Mouse (Mus musculus) G1E (cell line): ENCODE results near the gene Slc22a18. TPM values are rescaled to one million over a fixed set of nuclear protein-coding genes. Genes with fewer than 3 reads are reported as not detected.

Experiments used
- ATAC-seq: 2 replicates; pipeline ENCODE4 v1.8.0; 2016; ENCODE audit warnings: mild to moderate bottlenecking; ENCODE audit not compliant: insufficient number of reproducible peaks, poor library complexity, low FRiP score, severe bottlenecking; ENCODE audit errors: extremely low read depth
- DNase-seq: peaks from one replicate; pipeline ENCODE4 v3.0.0; 2012; ENCODE audit warnings: low spot score
- H3K27me3 ChIP-seq: 2 replicates; pipeline ENCODE4 v1.6.1; 2012; ENCODE audit warnings: mild to moderate bottlenecking, low read length, inconsistent platforms; ENCODE audit not compliant: insufficient read depth
- H3K36me3 ChIP-seq: replicated peaks from 2 replicates; pipeline ENCODE3; 2012; ENCODE audit warnings: mild to moderate bottlenecking, inconsistent platforms
- H3K4me1 ChIP-seq: 2 replicates; pipeline ENCODE4 v1.6.1; 2012; ENCODE audit warnings: low read depth, low read length, inconsistent platforms, mixed read lengths; ENCODE audit not compliant: insufficient read depth
- H3K4me3 ChIP-seq: 2 replicates; pipeline ENCODE4 v1.5.1; 2012; ENCODE audit warnings: low read depth, mild to moderate bottlenecking, inconsistent platforms, low read length, moderate library complexity, mixed read lengths
- H3K9me3 ChIP-seq: replicated peaks from 2 replicates; pipeline ENCODE4 v1.6.1; 2012; ENCODE audit warnings: inconsistent platforms
- CTCF ChIP-seq: IDR thresholded peaks from 2 replicates; pipeline ENCODE4 v1.5.1; 2012; ENCODE audit warnings: low read depth, low read length, inconsistent platforms, mixed read lengths
- GATA1 ChIP-seq: IDR thresholded peaks from 2 replicates; pipeline ENCODE4 v1.6.1; 2012; ENCODE audit warnings: borderline replicate concordance, low read length, inconsistent platforms, mixed read lengths
- GATA2 ChIP-seq: IDR thresholded peaks from 2 replicates; pipeline ENCODE4 v1.6.1; 2012; ENCODE audit warnings: low read depth, low read length, inconsistent platforms, borderline replicate concordance
- POLR2AphosphoS5 ChIP-seq: IDR thresholded peaks from 2 replicates; pipeline ENCODE4 v1.6.1; 2012; ENCODE audit warnings: low read depth, low read length, inconsistent platforms; ENCODE audit not compliant: insufficient replicate concordance
- TAL1 ChIP-seq: conservative IDR thresholded peaks from 2 replicates; pipeline ENCODE4 v1.6.1; 2012; ENCODE audit warnings: low read depth, low read length, inconsistent platforms, mixed read lengths
- polyA plus RNA-seq: library from polyadenylated mRNA; stranded (reverse); fragments of >175 nt; gene quantifications from 2 replicates; pipeline ENCODE4 v1.2.3, GENCODE M21; 2012
- total RNA-seq, 2 experiments: library from RNA; stranded (forward) in 1 of 2; stranded (reverse) in 1 of 2; fragments of 200-1000 nt in 1 of 2; fragments of >200 nt in 1 of 2; fragmentation: Nextera tagmentation in 1 of 2; gene quantifications; 2 replicates each; pipeline ENCODE4 v1.2.3; 2014 to 2017

Gene Slc22a18
- total and polyA plus RNA-seq, 3 experiments = 2.9 to 3.9 (median 3.4) TPM

- TF ChIP-seq GATA1 = no peak
- TF ChIP-seq CTCF = no peak
- H3K27me3 ChIP-seq = peaks cover 30% of the 10 kb centered on the region
Measured at GRCm38 (mm10) chr7:143437894-143438581, 35.5 kb upstream of the Slc22a18 start.

GRCm38 (mm10) chr7:143438965-143439364, 34.6 kb upstream of the Slc22a18 start:
- Histone ChIP-seq H3K27me3 (peaks cover 21% of the 10 kb centered on the region), H3K9me3 (no peaks in the 10 kb centered on the region), H3K4me3 (no peak overlapping the region), H3K4me1 (no peaks in the 10 kb centered on the region), H3K36me3 (no peaks in the 10 kb centered on the region)
- TF ChIP-seq GATA2 (no peak), POLR2AphosphoS5 (no peak), GATA1 (no peak), CTCF (no peak), TAL1 (no peak)
- ATAC-seq = no peak
- DNase-seq = no peak

More at GRCm38 (mm10) chr7:143437894-143438581, 35.5 kb upstream of the Slc22a18 start:
- no peaks in the 10 kb centered on the region for H3K9me3 ChIP-seq
- no peaks in the 10 kb centered on the region for H3K36me3 ChIP-seq
- DNase-seq (no peak), ATAC-seq (no peak)
- no peaks in the 10 kb centered on the region for H3K4me1 ChIP-seq
- no peak overlapping the region for H3K4me3 ChIP-seq

GRCm38 (mm10) chr7:143444580-143444954, 29.0 kb upstream of the Slc22a18 start:
- ATAC-seq (no peak), DNase-seq (no peak)
- H3K4me3 ChIP-seq = no peak overlapping the region
- peaks cover 16% of the 10 kb centered on the region for H3K9me3 ChIP-seq
- TF ChIP-seq GATA2 (no peak), GATA1 (no peak)
- H3K36me3 ChIP-seq = no peaks in the 10 kb centered on the region
- peaks cover 5% of the 10 kb centered on the region for H3K27me3 ChIP-seq
- H3K4me1 ChIP-seq = no peaks in the 10 kb centered on the region

GRCm38 (mm10) chr7:143444955-143445648, 28.4 kb upstream of the Slc22a18 start:
- no peak for ATAC-seq
- Histone ChIP-seq H3K27me3 (peaks cover 5% of the 10 kb centered on the region), H3K4me1 (no peaks in the 10 kb centered on the region), H3K9me3 (peaks cover 16% of the 10 kb centered on the region), H3K4me3 (no peak overlapping the region), H3K36me3 (no peaks in the 10 kb centered on the region)
- DNase-seq = no peak
- TF ChIP-seq GATA1 = no peak
- TF ChIP-seq GATA2 = no peak
- no peak for TF ChIP-seq TAL1
- TF ChIP-seq POLR2AphosphoS5 = no peak
- TF ChIP-seq CTCF = no peak

- no peaks in the 10 kb centered on the region for H3K4me1 ChIP-seq
- H3K27me3 ChIP-seq = peaks cover 2% of the 10 kb centered on the region
- TF ChIP-seq GATA2 (no peak), POLR2AphosphoS5 (no peak), GATA1 (no peak), CTCF (no peak), TAL1 (no peak)
- peaks cover 16% of the 10 kb centered on the region for H3K9me3 ChIP-seq
- DNase-seq (no peak), ATAC-seq (no peak)
- H3K36me3 ChIP-seq = no peaks in the 10 kb centered on the region
- no peak overlapping the region for H3K4me3 ChIP-seq
Measured at GRCm38 (mm10) chr7:143445651-143446460, 27.7 kb upstream of the Slc22a18 start.

- no peak for ATAC-seq
- peaks cover 16% of the 10 kb centered on the region for H3K9me3 ChIP-seq
- peaks cover 2% of the 10 kb centered on the region for H3K27me3 ChIP-seq
- H3K36me3 ChIP-seq = no peaks in the 10 kb centered on the region
- TF ChIP-seq TAL1 (no peak), GATA2 (no peak), CTCF (no peak), GATA1 (no peak), POLR2AphosphoS5 (no peak)
- no peak overlapping the region for H3K4me3 ChIP-seq
- no peak for DNase-seq
- H3K4me1 ChIP-seq = no peaks in the 10 kb centered on the region
Measured at GRCm38 (mm10) chr7:143447130-143447529, 26.4 kb upstream of the Slc22a18 start.
